Mouse (Mus musculus): Measurements from ENCODE around the gene Esyt3. TPM values are rescaled to one million over a fixed set of nuclear protein-coding genes. Genes with fewer than 3 reads are reported as not detected.

The Esyt3 gene
- polyA plus RNA-seq, 1 experiment from 2014 or later = 0.11 TPM

- no peak overlapping the region for H3K4me3 ChIP-seq
- no peaks in the 10 kb centered on the region for H3K27me3 ChIP-seq (ENCODE audit: insufficient read depth, poor library complexity, severe bottlenecking)
- DNase-seq (ENCODE audit: low spot score) = no peak
- no peaks in the 10 kb centered on the region for H3K9me3 ChIP-seq
- no peaks in the 10 kb centered on the region for H3K36me3 ChIP-seq
- WGBS = 10% methylated on average over 3 of the region's 3 CpGs
- no peak overlapping the region for H3K27ac ChIP-seq
- H3K4me1 ChIP-seq = peaks cover 20% of the 10 kb centered on the region
Observed at GRCm38 (mm10) chr9:99341600-99341999, 16.8 kb downstream of the Esyt3 start.

DNA sequence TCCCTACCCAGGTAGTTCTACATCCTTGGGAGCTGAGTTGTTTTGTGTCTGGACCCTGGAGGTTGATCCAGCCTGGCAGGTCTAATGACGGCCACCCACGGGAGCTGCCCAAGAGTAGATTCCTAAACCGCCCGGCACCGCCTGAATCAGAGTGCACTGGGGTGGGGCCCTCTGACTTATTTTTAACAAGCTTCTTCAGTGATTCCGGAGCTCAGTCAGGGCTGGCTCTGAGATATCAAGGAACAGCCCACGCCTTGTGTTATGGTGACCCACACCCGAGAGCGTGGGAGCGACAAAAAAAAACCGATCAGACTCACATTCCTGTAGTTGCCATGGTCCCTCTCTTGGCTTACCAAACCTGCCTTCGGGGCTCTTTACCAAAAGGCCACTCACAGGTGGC lies 18.2 kb downstream of the Esyt3 start:
- WGBS = 54% methylated on average over 12 of the region's 12 CpGs

GRCm38 (mm10) chr9:99339182-99339581 lies 19.2 kb downstream of the Esyt3 start:
- no peak for DNase-seq (ENCODE audit: low spot score)
- Histone ChIP-seq H3K4me1 (peaks cover 20% of the 10 kb centered on the region), H3K27ac (no peak overlapping the region), H3K36me3 (no peaks in the 10 kb centered on the region), H3K9me3 (no peaks in the 10 kb centered on the region), H3K27me3 (ENCODE audit: insufficient read depth, poor library complexity, severe bottlenecking) (0 out of 2 replicates have a peak, but pooled peaks cover 6% of the 10 kb centered on the region), H3K4me3 (no peak overlapping the region)
- 77% methylated on average over 1 of the region's 1 CpGs for WGBS

More for the DNA sequence above, 18.2 kb downstream of the Esyt3 start:
- Histone ChIP-seq H3K4me3 (no peak overlapping the region), H3K27me3 (ENCODE audit: insufficient read depth, poor library complexity, severe bottlenecking) (0 out of 2 replicates have a peak, but pooled peaks cover 5% of the 10 kb centered on the region), H3K4me1 (peaks cover 20% of the 10 kb centered on the region), H3K9me3 (no peaks in the 10 kb centered on the region), H3K27ac (no peak overlapping the region), H3K36me3 (no peaks in the 10 kb centered on the region)
- no peak for DNase-seq (ENCODE audit: low spot score)

- Histone ChIP-seq H3K36me3 (no peaks in the 10 kb centered on the region), H3K4me3 (no peak overlapping the region), H3K27ac (no peak overlapping the region), H3K27me3 (ENCODE audit: insufficient read depth, poor library complexity, severe bottlenecking) (0 out of 2 replicates have a peak, but pooled peaks cover 6% of the 10 kb centered on the region), H3K9me3 (no peaks in the 10 kb centered on the region), H3K4me1 (peaks cover 20% of the 10 kb centered on the region)
- whole genome bisulfite sequencing = 100% methylated on average over 1 of the region's 1 CpGs
- no peak for DNase-seq (ENCODE audit: low spot score)
Observed at GRCm38 (mm10) chr9:99338293-99338692, 20.1 kb downstream of the Esyt3 start.

DNA sequence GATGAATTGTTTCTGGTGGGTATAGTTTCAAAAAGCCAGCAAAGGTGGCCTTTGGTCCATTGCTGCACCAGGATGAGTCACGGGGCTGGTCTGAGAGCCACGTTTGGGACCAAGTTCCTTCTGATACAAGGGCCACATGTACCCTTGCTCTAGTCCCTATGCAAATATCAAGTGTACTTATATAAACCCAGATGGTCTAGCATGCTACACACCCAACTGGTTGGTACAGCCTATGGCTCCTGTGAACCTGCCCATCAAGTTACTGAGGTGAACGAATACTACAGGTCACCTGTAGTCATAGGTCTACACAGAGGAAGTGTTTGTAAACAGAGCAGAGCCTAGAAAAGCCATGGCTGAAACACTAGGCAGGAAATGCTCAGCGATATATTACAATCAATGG lies 21.8 kb downstream of the Esyt3 start:
- H3K27me3 ChIP-seq (ENCODE audit: insufficient read depth, poor library complexity, severe bottlenecking) = peaks cover 6% of the 10 kb centered on the region; the same call in 1 of the 2 replicates
- H3K4me3 ChIP-seq = no peak overlapping the region
- H3K36me3 ChIP-seq = no peaks in the 10 kb centered on the region
- no peak overlapping the region for H3K27ac ChIP-seq
- peaks cover 14% of the 10 kb centered on the region for H3K4me1 ChIP-seq
- 83% methylated on average over 4 of the region's 4 CpGs for WGBS
- H3K9me3 ChIP-seq = no peaks in the 10 kb centered on the region
- DNase-seq (ENCODE audit: low spot score) = no peak

DNA sequence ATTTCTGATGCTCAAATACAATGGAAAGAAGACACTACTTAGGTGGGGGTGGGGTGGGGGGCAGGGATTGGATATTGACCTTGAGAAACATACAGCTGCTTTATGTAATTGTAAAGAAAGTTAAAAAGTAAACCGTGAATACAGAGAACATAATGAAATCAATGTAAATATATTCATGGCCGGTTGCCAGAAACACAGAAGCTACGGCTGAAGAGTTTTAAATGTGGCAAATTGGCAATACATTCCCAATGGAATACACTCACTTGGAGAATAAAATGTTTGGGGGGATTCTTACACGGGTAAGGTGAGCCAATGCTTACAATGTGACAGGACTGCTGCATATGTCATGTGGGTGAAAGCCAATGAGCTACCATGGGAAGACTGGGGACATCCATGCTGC lies 31.5 kb downstream of the Esyt3 start:
- Histone ChIP-seq H3K4me3 (no peak overlapping the region), H3K27ac (no peak overlapping the region), H3K9me3 (no peaks in the 10 kb centered on the region), H3K27me3 (ENCODE audit: insufficient read depth, poor library complexity, severe bottlenecking) (peaks cover 26% of the 10 kb centered on the region), H3K4me1 (no peaks in the 10 kb centered on the region; the same call in 1 of the 2 replicates), H3K36me3 (no peaks in the 10 kb centered on the region)
- no peak for DNase-seq (ENCODE audit: low spot score)
- 79% methylated on average over 4 of the region's 4 CpGs for WGBS

DNA sequence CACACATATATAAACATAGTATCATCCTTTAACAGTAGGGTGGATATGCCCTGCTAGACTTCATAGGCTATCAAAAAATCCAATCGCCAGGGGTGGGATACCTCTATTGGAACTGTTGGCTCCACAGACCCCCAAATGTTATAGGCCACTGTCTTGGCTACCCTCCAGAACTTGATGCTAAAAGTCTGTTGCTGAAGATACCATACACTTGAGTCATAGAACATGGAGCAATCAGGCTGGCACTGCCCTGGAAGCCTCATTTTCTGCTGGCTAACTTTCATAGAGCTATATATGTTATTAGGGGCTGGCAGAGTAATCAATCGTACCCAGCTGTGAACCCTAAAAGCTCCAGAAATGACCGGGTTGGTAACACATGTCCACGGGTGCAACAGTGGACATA lies 32.4 kb downstream of the Esyt3 start:
- Histone ChIP-seq H3K27ac (no peak overlapping the region), H3K36me3 (no peaks in the 10 kb centered on the region), H3K4me3 (no peak overlapping the region), H3K4me1 (no peaks in the 10 kb centered on the region; the same call in 1 of the 2 replicates), H3K9me3 (no peaks in the 10 kb centered on the region), H3K27me3 (ENCODE audit: insufficient read depth, poor library complexity, severe bottlenecking) (peaks cover 27% of the 10 kb centered on the region)
- no peak for DNase-seq (ENCODE audit: low spot score)
- WGBS = 82% methylated on average over 4 of the region's 4 CpGs

- no peak overlapping the region for H3K4me3 ChIP-seq
Observed at GRCm38 (mm10) chr9:99325208-99325929, 33.0 kb downstream of the Esyt3 start.

GRCm38 (mm10) chr9:99320006-99320405 lies 38.4 kb downstream of the Esyt3 start:
- Histone ChIP-seq H3K4me1 (no peaks in the 10 kb centered on the region), H3K9me3 (no peaks in the 10 kb centered on the region), H3K4me3 (no peak overlapping the region), H3K27me3 (ENCODE audit: insufficient read depth, poor library complexity, severe bottlenecking) (peaks cover 18% of the 10 kb centered on the region; the same call in 1 of the 2 replicates), H3K27ac (no peak overlapping the region), H3K36me3 (no peaks in the 10 kb centered on the region)
- no peak for DNase-seq (ENCODE audit: low spot score)
- 71% methylated on average over 8 of the region's 8 CpGs for WGBS

More at GRCm38 (mm10) chr9:99325208-99325929, 33.0 kb downstream of the Esyt3 start:
- DNase-seq (ENCODE audit: low spot score) = no peak
- WGBS = 77% methylated on average over 7 of the region's 7 CpGs
- H3K4me1 ChIP-seq = no peaks in the 10 kb centered on the region; the same call in 1 of the 2 replicates
- peaks cover 27% of the 10 kb centered on the region; the same call in 1 of the 2 replicates for H3K27me3 ChIP-seq (ENCODE audit: insufficient read depth, poor library complexity, severe bottlenecking)
- no peaks in the 10 kb centered on the region for H3K36me3 ChIP-seq
- no peaks in the 10 kb centered on the region for H3K9me3 ChIP-seq
- no peak overlapping the region for H3K27ac ChIP-seq

DNA sequence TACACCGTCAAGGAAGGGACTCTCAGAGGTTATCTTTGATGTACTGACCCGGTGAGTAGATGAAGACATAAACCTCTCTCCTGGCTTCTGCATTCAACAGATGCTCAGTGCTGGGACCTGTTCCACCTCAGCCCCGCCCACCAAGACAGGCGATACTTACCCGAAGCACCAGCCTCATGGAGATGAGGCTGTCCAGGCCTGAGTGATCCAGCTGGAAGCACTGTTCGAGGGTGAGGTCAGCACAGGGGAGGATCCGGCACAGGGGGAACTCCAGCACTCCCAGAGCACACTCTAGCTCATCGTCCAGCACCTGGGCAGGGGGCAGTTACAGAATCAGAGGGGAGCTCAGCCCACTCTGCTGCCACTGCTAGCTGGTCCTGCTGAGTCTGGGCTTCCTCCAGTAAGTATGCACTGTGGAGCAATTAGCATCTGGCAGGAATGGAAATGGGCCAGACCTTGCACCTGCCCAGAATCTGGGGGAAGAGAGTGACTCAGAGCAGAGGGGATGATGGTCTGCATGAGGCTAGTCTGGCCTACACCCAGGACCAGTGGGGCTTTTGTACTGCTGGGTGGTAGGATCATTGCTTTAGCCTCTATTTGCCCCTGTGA lies 38.9 kb downstream of the Esyt3 start:
- no peak overlapping the region for H3K27ac ChIP-seq

GRCm38 (mm10) chr9:99306226-99306625 lies 52.1 kb downstream of the Esyt3 start:
- WGBS = 77% methylated on average over 6 of the region's 6 CpGs
- H3K4me3 ChIP-seq = no peak overlapping the region
- DNase-seq (ENCODE audit: low spot score) = no peak
- no peaks in the 10 kb centered on the region for H3K27me3 ChIP-seq (ENCODE audit: insufficient read depth, poor library complexity, severe bottlenecking)
- H3K4me1 ChIP-seq = no peaks in the 10 kb centered on the region
- no peak overlapping the region for H3K27ac ChIP-seq
- H3K36me3 ChIP-seq = peaks cover 23% of the 10 kb centered on the region
- H3K9me3 ChIP-seq = no peaks in the 10 kb centered on the region

More for the DNA sequence above, 38.9 kb downstream of the Esyt3 start:
- Histone ChIP-seq H3K4me1 (no peaks in the 10 kb centered on the region), H3K4me3 (no peak overlapping the region), H3K27me3 (ENCODE audit: insufficient read depth, poor library complexity, severe bottlenecking) (peaks cover 16% of the 10 kb centered on the region; the same call in 1 of the 2 replicates), H3K36me3 (no peaks in the 10 kb centered on the region), H3K9me3 (no peaks in the 10 kb centered on the region)
- DNase-seq (ENCODE audit: low spot score) = no peak
- WGBS = 43% methylated on average over 8 of the region's 8 CpGs

- no peaks in the 10 kb centered on the region for H3K4me1 ChIP-seq
- no peak overlapping the region for H3K4me3 ChIP-seq
- H3K27ac ChIP-seq = no peak overlapping the region
- H3K27me3 ChIP-seq (ENCODE audit: insufficient read depth, poor library complexity, severe bottlenecking) = no peaks in the 10 kb centered on the region
- WGBS = 75% methylated on average over 5 of the region's 5 CpGs
- DNase-seq (ENCODE audit: low spot score) = no peak
- H3K36me3 ChIP-seq = peaks cover 20% of the 10 kb centered on the region
- H3K9me3 ChIP-seq = no peaks in the 10 kb centered on the region
Observed at GRCm38 (mm10) chr9:99304296-99304695, 54.1 kb downstream of the Esyt3 start.

All from heart, embryonic 10.5 days (tissue).